Mouse (Mus musculus): ENCODE data around the gene Zfp335. TPM values are rescaled to one million over a fixed set of nuclear protein-coding genes. Genes with fewer than 3 reads are reported as not detected.

Zfp335 gene
- polyA plus RNA-seq, 1 experiment from 2014 or later = 8.8 TPM

DNA sequence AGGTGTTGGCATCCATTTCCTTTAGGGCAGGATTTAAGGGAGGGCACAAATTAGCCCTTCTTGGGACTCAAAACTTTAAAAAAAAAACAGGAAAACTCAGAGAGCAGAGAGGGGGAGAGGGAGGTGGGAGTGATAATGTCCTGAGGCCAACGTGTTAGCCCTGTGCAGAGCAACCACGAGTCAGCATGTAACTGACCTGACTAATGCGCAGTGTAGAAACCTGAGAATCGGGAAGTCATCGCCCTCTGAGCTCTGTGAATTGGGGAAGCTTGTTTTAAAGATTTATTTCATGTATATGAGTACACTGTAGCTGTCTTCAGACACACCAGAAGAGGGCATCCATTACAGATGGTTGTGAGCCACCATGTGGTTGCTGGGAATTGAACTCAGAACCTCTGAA is 5.3 kb upstream of the Zfp335 start:
- H3K27ac ChIP-seq (ENCODE audit: low read depth, low read length) = no peak overlapping the region
- DNase-seq (ENCODE audit: low spot score) = no peak
- H3K4me1 ChIP-seq (replicated peaks; ENCODE audit: control insufficient read depth, insufficient read depth, low read length) = no peaks in the 10 kb centered on the region
- no peak overlapping the region for H3K4me2 ChIP-seq (replicated peaks; ENCODE audit: low read depth, low read length)
- H3K36me3 ChIP-seq (ENCODE audit: control insufficient read depth, insufficient read depth, low read length) = 0 out of 2 replicates have a peak, but pooled peaks cover 2% of the 10 kb centered on the region
- no peak overlapping the region for H3K9ac ChIP-seq (ENCODE audit: low read depth, low read length)
- no peaks in the 10 kb centered on the region for H3K9me3 ChIP-seq (ENCODE audit: control insufficient read depth, low read length)
- no peak overlapping the region for H3K4me3 ChIP-seq (ENCODE audit: low read depth, low read length)
- ATAC-seq (ENCODE audit: low FRiP score) = no peak
- no peaks in the 10 kb centered on the region for H3K27me3 ChIP-seq (ENCODE audit: control insufficient read depth, insufficient read depth, low read length)
- WGBS = 91% methylated on average over 5 of the region's 5 CpGs

DNA sequence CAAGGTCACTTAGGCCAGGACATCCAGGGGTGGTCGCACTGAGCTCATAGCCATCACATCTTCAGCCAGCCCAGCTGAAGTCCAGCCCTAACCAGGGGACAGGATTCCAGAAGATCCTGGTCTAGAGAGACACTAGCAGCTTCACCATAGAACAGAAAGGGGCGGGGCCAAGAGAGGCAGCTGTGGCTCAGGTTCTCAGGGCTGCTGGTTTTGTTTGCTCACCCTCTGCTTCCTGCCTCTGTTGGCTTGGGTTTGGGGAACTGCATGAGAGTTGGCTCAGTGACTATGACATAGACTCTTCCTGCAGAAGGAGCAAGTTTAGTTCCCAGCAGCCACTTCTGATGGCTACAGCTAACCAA is 1.9 kb upstream of the Zfp335 start:
- 87% methylated on average over 2 of the region's 2 CpGs for WGBS
- no peaks in the 10 kb centered on the region for H3K27me3 ChIP-seq (ENCODE audit: control insufficient read depth, insufficient read depth, low read length)
- no peak overlapping the region for H3K9ac ChIP-seq (ENCODE audit: low read depth, low read length)
- H3K4me2 ChIP-seq (replicated peaks; ENCODE audit: low read depth, low read length) = no peak overlapping the region
- peaks cover 7% of the 10 kb centered on the region; the same call in 1 of the 2 replicates for H3K36me3 ChIP-seq (ENCODE audit: control insufficient read depth, insufficient read depth, low read length)
- H3K4me3 ChIP-seq (ENCODE audit: low read depth, low read length) = no peak overlapping the region
- DNase-seq (ENCODE audit: low spot score) = no peak
- H3K9me3 ChIP-seq (ENCODE audit: control insufficient read depth, low read length) = no peaks in the 10 kb centered on the region
- H3K4me1 ChIP-seq (replicated peaks; ENCODE audit: control insufficient read depth, insufficient read depth, low read length) = peaks cover 6% of the 10 kb centered on the region
- no peak for ATAC-seq (ENCODE audit: low FRiP score)
- no peak overlapping the region for H3K27ac ChIP-seq (ENCODE audit: low read depth, low read length)

DNA sequence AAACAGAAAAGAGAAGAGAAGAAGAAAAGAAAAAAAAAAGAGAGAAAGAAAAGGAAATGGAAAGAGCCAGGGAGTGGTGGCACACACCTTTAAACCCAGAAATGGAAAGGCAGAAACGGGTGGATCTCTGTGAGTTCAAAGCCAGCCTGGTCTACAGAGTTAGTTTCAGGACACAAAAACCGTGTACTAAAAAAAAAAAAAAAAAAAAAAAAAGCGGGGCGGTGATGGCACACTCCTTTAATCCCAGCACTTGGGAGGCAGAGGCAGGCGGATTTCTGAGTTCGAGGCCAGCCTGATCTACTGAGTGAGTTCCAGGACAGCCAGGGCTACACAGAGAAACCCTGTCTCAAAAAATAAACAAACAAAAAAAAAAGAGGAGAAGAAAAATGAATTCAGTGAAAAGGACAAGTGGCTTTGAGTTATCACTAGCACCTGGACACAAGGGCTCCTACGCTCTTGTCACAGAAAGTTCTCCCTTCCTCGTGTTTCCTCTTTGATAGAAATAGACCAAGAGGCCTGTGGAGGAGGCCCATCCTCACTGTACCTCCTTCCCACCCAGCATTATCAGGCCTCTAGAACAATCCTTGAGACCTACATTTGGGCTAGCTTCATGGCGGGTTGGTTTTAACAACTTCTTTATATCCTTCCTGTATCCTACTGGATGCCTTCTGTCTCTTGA is 1.3 kb upstream of the Zfp335 start:
- ATAC-seq (ENCODE audit: low FRiP score) (no peak), DNase-seq (ENCODE audit: low spot score) (no peak)
- H3K9ac ChIP-seq (ENCODE audit: low read depth, low read length) = no peak overlapping the region
- H3K4me2 ChIP-seq (replicated peaks; ENCODE audit: low read depth, low read length) = no peak overlapping the region
- peaks cover 6% of the 10 kb centered on the region for H3K4me1 ChIP-seq (replicated peaks; ENCODE audit: control insufficient read depth, insufficient read depth, low read length)
- H3K4me3 ChIP-seq (ENCODE audit: low read depth, low read length) = no peak overlapping the region; the same call in 1 of the 2 replicates
- no peaks in the 10 kb centered on the region for H3K27me3 ChIP-seq (ENCODE audit: control insufficient read depth, insufficient read depth, low read length)
- WGBS = 89% methylated on average over 7 of the region's 9 CpGs
- H3K27ac ChIP-seq (ENCODE audit: low read depth, low read length) = no peak overlapping the region
- no peaks in the 10 kb centered on the region for H3K9me3 ChIP-seq (ENCODE audit: control insufficient read depth, low read length)
- H3K36me3 ChIP-seq (ENCODE audit: control insufficient read depth, insufficient read depth, low read length) = peaks cover 10% of the 10 kb centered on the region; the same call in 1 of the 2 replicates

DNA sequence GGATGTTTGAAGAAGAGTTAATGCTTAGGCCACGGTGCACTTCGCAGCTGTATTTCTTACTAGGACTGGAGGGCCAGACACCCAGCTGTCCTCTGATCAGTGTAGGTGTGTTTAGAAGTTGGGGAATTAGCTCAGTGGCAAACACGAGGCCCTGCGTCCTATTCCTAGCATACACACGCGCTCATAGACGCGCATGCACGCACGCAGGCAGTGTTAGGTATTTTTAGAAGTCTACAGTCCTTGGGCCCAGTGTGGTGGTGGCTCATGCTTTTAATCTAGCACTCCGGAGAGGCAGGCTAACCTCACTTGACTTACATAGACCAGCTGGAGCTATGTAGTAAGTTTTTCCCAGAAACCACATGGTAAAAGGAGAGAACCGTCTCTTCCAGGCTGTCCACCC is 594 bp upstream of the Zfp335 start:
- 28% methylated on average over 12 of the region's 12 CpGs for WGBS
- ATAC-seq (ENCODE audit: low FRiP score) = no peak; the same call in 1 of the 2 replicates
- H3K27ac ChIP-seq (ENCODE audit: low read depth, low read length) = peak overlapping the region; percentile 96; the same call in 1 of the 2 replicates

DNA sequence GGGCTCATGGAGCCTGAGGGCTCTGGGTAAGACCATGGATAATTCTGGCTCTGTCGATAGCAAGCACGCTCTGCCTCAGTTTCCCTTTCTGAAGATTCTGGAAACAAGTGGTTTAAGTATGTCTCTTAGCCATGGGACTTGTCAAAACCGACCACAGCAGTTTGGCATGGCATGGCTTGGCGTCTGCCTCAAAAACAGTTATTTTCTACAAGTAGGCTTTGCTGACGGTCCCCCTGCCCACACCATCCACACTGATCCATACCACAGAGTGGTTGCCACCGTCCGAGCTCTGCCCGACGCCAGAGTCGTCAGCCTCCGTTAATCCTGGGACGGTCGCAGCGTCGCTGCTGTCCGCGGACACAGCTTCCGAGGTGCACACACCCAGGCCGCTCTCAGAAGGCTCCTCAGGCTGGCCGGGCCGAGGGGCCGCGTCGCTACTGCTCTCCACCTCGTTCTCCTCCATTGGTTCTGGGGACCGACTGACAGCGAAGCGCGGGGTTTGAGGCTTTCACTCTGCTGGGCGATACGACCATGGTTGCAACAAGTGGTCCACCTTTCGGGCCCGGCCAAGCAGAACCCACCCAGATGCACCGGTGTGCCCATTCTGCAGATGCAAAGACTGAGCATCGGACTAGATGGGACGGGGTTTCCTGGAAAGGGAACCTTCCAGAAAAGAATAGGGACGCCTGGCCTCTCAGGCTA is 1.0 kb downstream of the Zfp335 start:
- DNase-seq (ENCODE audit: low spot score) (no peak), ATAC-seq (ENCODE audit: low FRiP score) (no peak; the same call in none of the 2 replicates)
- Histone ChIP-seq H3K9ac (ENCODE audit: low read depth, low read length) (peak overlapping the region; percentile 83), H3K27me3 (ENCODE audit: control insufficient read depth, insufficient read depth, low read length) (no peaks in the 10 kb centered on the region), H3K4me3 (ENCODE audit: low read depth, low read length) (peak overlapping the region; percentile 53), H3K27ac (ENCODE audit: low read depth, low read length) (peak overlapping the region; percentile 96), H3K9me3 (ENCODE audit: control insufficient read depth, low read length) (0 out of 2 replicates have a peak, but pooled peaks cover 4% of the 10 kb centered on the region), H3K4me2 (replicated peaks; ENCODE audit: low read depth, low read length) (peak overlapping the region; percentile 69), H3K4me1 (replicated peaks; ENCODE audit: control insufficient read depth, insufficient read depth, low read length) (peaks cover 6% of the 10 kb centered on the region), H3K36me3 (ENCODE audit: control insufficient read depth, insufficient read depth, low read length) (peaks cover 25% of the 10 kb centered on the region)
- 5% methylated on average over 37 of the region's 37 CpGs for WGBS

More for the DNA sequence above, 594 bp upstream of the Zfp335 start:
- H3K9me3 ChIP-seq (ENCODE audit: control insufficient read depth, low read length) = no peaks in the 10 kb centered on the region
- H3K36me3 ChIP-seq (ENCODE audit: control insufficient read depth, insufficient read depth, low read length) = peaks cover 12% of the 10 kb centered on the region; the same call in 1 of the 2 replicates
- peak overlapping the region; percentile 83 for H3K9ac ChIP-seq (ENCODE audit: low read depth, low read length)
- peaks cover 6% of the 10 kb centered on the region for H3K4me1 ChIP-seq (replicated peaks; ENCODE audit: control insufficient read depth, insufficient read depth, low read length)
- peak overlapping the region; percentile 59 for H3K4me2 ChIP-seq (replicated peaks; ENCODE audit: low read depth, low read length)
- DNase-seq (ENCODE audit: low spot score) = no peak
- H3K27me3 ChIP-seq (ENCODE audit: control insufficient read depth, insufficient read depth, low read length) = no peaks in the 10 kb centered on the region
- peak overlapping the region; percentile 53 for H3K4me3 ChIP-seq (ENCODE audit: low read depth, low read length)

DNA sequence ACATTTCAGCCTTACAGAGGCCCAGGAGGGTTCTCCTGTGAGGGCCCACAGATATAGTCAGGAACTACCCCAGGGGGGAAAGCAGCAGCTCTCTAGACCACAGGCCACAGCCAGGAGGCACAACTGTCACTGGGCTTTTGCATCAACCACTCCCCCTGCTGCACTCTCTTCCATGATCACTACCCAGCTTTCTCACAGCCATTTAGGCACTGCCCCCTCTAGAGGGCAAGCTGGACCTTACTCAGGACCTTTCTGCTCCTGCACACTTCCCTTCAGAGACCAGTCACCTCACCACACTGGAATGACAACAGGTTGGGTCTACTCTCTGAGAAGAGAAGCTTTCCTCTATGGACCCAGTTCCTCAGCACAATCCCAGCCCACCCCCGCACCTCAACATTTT is 2.0 kb downstream of the Zfp335 start:
- H3K4me2 ChIP-seq (replicated peaks; ENCODE audit: low read depth, low read length) = peak overlapping the region; percentile 69; the same call in 1 of the 2 replicates
- DNase-seq (ENCODE audit: low spot score) (peak; percentile 49), ATAC-seq (ENCODE audit: low FRiP score) (no peak)
- H3K9me3 ChIP-seq (ENCODE audit: control insufficient read depth, low read length) = 0 out of 2 replicates have a peak, but pooled peaks cover 4% of the 10 kb centered on the region
- H3K4me1 ChIP-seq (replicated peaks; ENCODE audit: control insufficient read depth, insufficient read depth, low read length) = peaks cover 6% of the 10 kb centered on the region
- H3K27ac ChIP-seq (ENCODE audit: low read depth, low read length) = no peak overlapping the region
- H3K9ac ChIP-seq (ENCODE audit: low read depth, low read length) = no peak overlapping the region
- H3K4me3 ChIP-seq (ENCODE audit: low read depth, low read length) = 0 out of 2 replicates have a peak overlapping the region, but pooled peaks have one; percentile 53
- no peaks in the 10 kb centered on the region for H3K27me3 ChIP-seq (ENCODE audit: control insufficient read depth, insufficient read depth, low read length)
- H3K36me3 ChIP-seq (ENCODE audit: control insufficient read depth, insufficient read depth, low read length) = peaks cover 25% of the 10 kb centered on the region
- WGBS = 59% methylated on average over 1 of the region's 1 CpGs

DNA sequence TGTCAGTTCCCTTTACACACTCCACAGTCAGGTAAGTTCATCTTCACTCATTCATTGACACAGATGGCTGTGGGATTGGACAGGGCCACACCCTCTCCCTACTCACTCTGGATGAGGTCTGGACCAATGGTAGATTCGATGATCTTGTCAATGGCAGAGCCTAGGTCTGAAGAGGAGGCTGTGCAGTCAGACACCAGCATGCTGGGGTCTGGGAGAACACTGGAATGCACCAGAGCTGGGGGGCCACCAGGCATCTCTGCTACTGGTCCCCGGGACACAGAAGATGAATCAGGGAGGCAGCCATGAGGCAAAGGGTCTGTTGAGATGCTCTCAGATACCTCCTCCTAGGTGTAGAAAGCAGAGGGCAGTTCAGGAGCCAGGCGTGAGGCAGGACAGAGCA is 2.5 kb downstream of the Zfp335 start:
- DNase-seq (ENCODE audit: low spot score) = no peak
- Histone ChIP-seq H3K27me3 (ENCODE audit: control insufficient read depth, insufficient read depth, low read length) (no peaks in the 10 kb centered on the region), H3K4me2 (replicated peaks; ENCODE audit: low read depth, low read length) (no peak overlapping the region), H3K9me3 (ENCODE audit: control insufficient read depth, low read length) (0 out of 2 replicates have a peak, but pooled peaks cover 4% of the 10 kb centered on the region), H3K4me1 (replicated peaks; ENCODE audit: control insufficient read depth, insufficient read depth, low read length) (peaks cover 6% of the 10 kb centered on the region), H3K9ac (ENCODE audit: low read depth, low read length) (no peak overlapping the region), H3K27ac (ENCODE audit: low read depth, low read length) (no peak overlapping the region), H3K4me3 (ENCODE audit: low read depth, low read length) (no peak overlapping the region), H3K36me3 (ENCODE audit: control insufficient read depth, insufficient read depth, low read length) (peaks cover 27% of the 10 kb centered on the region)
- 95% methylated on average over 3 of the region's 3 CpGs for WGBS
- ATAC-seq (ENCODE audit: low FRiP score) = no peak

DNA sequence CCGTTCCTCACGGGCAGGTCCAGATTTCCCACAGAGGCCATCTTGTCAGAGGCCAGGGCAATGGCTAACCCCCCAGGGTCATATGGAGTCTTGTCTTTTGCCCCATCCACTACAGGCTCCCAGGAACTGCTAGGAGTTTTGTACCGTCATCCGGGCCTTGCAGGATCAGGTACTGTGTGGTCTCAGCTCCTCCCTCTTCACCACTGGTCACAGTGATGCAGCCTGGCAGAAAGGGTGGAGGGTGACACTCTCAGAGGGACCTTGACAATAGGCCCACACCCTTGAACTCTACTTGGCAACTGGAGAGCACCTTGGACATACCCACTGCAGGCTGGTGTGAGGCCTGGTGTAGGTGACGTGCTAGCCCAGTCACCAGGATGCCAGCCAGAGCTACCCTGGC is 3.5 kb downstream of the Zfp335 start:
- H3K4me3 ChIP-seq (ENCODE audit: low read depth, low read length) = no peak overlapping the region
- peaks cover 29% of the 10 kb centered on the region for H3K36me3 ChIP-seq (ENCODE audit: control insufficient read depth, insufficient read depth, low read length)
- 97% methylated on average over 5 of the region's 5 CpGs for WGBS
- ATAC-seq (ENCODE audit: low FRiP score) (no peak), DNase-seq (ENCODE audit: low spot score) (no peak)
- no peak overlapping the region for H3K4me2 ChIP-seq (replicated peaks; ENCODE audit: low read depth, low read length)
- 0 out of 2 replicates have a peak, but pooled peaks cover 4% of the 10 kb centered on the region for H3K9me3 ChIP-seq (ENCODE audit: control insufficient read depth, low read length)
- H3K9ac ChIP-seq (ENCODE audit: low read depth, low read length) = no peak overlapping the region
- H3K27me3 ChIP-seq (ENCODE audit: control insufficient read depth, insufficient read depth, low read length) = no peaks in the 10 kb centered on the region
- no peak overlapping the region for H3K27ac ChIP-seq (ENCODE audit: low read depth, low read length)
- H3K4me1 ChIP-seq (replicated peaks; ENCODE audit: control insufficient read depth, insufficient read depth, low read length) = peaks cover 6% of the 10 kb centered on the region
